Mouse (Mus musculus) gastrocnemius, adult 2 months (tissue): Measurements from ENCODE around the gene Cacnb4. TPM values are rescaled to one million over a fixed set of nuclear protein-coding genes. Genes with fewer than 3 reads are reported as not detected.
A peak's percentile ranks its signal among the peaks of the same experiment; 100 is the strongest.

Source experiments
- DNase-seq: peaks from one replicate; pipeline ENCODE4 v3.0.0; 2022
- H3K27ac ChIP-seq: fragments of 200-600 bp; 2 replicates; pipeline ENCODE4 v1.8.1; 2022; ENCODE audit warnings: mild to moderate bottlenecking
- H3K4me3 ChIP-seq: fragments of 200-600 bp; 2 replicates; pipeline ENCODE4 v1.8.1; 2022; ENCODE audit warnings: mild to moderate bottlenecking, moderate library complexity
- CTCF ChIP-seq: fragments of 200-600 bp; IDR thresholded peaks from 2 replicates; pipeline ENCODE4 v1.8.1; 2022; ENCODE audit warnings: antibody characterized with exemption, mild to moderate bottlenecking, moderate library complexity
- intact Hi-C: fragments of 180-260 bp; cut with DNase I; formaldehyde crosslinking; loops from one replicate; pipeline ENCODE4 v1.15.1; 2025
- total RNA-seq, 2 experiments: library from RNA; stranded (reverse); gene quantifications; 2 replicates each; pipeline ENCODE4 v1.2.3; 2021

The Cacnb4 gene
- total RNA-seq, 2 experiments from 2014 or later = 0.20 to 0.31 TPM

- intact Hi-C loops = no loop called here
Measured at GRCm38 (mm10) chr2:52386037-52386436, 290.6 kb downstream of the Cacnb4 start.

GRCm38 (mm10) chr2:52378848-52379261 is 297.8 kb downstream of the Cacnb4 start:
- Histone ChIP-seq H3K27ac (no peak overlapping the region), H3K4me3 (no peak overlapping the region)
- no peak for TF ChIP-seq CTCF
- intact Hi-C loops = no loop called here
- no peak for DNase-seq

More at GRCm38 (mm10) chr2:52386037-52386436, 290.6 kb downstream of the Cacnb4 start:
- peak overlapping the region; percentile 57 for H3K4me3 ChIP-seq
- DNase-seq = peak; percentile 62
- H3K27ac ChIP-seq = peak overlapping the region; percentile 86
- TF ChIP-seq CTCF = no peak

- intact Hi-C loops = no loop called here
- no peak for TF ChIP-seq CTCF
- Histone ChIP-seq H3K27ac (no peak within 1 kb of the TSS), H3K4me3 (peak within 1 kb of the TSS; percentile 9; the same call in 1 of the 2 replicates)
- no peak for DNase-seq
Measured at GRCm38 (mm10) chr2:52378448-52378804, 298.2 kb downstream of the Cacnb4 start, which contains the start of gene Neb. Gene Neb (minus strand): TSS chr2:52378474.

Other genes starting within 250 kb of the Cacnb4 start
- gene Stam2, start 65.5 kb upstream of the Cacnb4 start, total RNA-seq = 1 to 10 TPM; 6.5 to 9.8 TPM
- 1 to 10 TPM; 6.0 to 7.0 TPM for gene Fmnl2, start 181.0 kb upstream of the Cacnb4 start, total RNA-seq